Mouse (Mus musculus) olfactory bulb, adult 2 months (tissue): ENCODE data around the gene Fam19a2.

Source experiments
- CTCF ChIP-seq: fragments of 200-500 bp; IDR thresholded peaks from 2 replicates; pipeline ENCODE4 v1.5.1; 2012; ENCODE audit warnings: low read depth, mild to moderate bottlenecking, low read length, moderate library complexity; ENCODE audit not compliant: insufficient read depth
- POLR2A ChIP-seq: fragments of 200-500 bp; IDR thresholded peaks from 2 replicates; pipeline ENCODE4 v1.6.1; 2012; ENCODE audit warnings: mild to moderate bottlenecking, low read depth, low read length, moderate library complexity; ENCODE audit not compliant: insufficient read depth

DNA sequence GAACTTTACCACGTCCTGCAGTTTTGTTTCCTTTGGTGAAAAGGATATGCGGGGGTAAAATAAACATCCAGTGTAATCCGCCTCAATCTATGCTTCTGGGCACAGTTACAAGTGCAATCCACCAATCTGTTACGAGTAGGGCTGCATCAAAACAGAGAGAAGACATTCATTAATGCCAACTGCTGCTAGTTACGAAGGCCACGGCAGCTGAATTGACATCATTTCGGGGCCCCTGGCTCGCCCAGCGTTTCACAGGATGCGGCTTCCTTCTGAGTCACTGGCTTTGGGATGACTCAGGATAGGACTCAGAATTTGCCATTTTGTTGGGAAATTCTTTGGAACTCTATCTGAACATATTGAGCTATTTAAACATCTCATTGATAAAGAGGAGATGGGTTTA lies 4.8 kb downstream of the Fam19a2 start:
- TF ChIP-seq CTCF (no peak), POLR2A (no peak)
